Mouse (Mus musculus): ENCODE measurements around the gene D7Ertd443e. TPM values are rescaled to one million over a fixed set of nuclear protein-coding genes. Genes with fewer than 3 reads are reported as not detected.

D7Ertd443e gene
- total RNA-seq, 2 experiments from 2014 or later = 0.30 to 0.93 TPM

DNA sequence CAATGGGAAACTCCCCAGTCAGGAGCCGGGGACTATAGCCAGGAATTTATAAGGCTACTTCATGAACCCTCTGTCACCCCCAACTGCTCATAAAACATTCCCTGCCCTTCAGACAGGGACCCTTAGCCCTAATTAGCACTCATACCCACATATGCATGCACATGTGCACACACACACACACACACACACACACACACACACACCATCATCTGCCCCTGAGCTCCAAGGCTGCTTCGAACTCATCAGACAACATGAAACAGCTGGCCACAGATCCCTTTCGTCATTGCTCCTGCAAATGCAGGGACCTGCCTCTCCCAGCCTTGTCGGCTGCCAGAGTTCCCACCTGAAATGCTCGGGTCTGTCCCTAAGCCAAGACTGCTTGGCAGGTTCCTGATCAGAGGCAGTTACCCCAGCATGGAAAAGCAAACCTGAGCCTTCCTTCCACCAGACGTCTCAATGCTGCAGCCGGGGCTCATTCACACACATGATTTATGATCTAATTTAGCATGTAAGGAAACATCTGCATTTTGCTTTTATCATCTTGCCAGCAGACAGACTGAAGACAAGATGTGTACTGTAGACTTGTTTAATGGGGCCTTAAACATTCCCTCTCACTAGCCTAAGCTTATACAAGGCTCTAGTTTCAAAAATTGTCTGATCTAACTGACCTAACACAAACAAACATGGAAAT, 95.7 kb downstream of the D7Ertd443e start:
- intact Hi-C loops (cut with DNase I) = no loop called here
- DNase-seq = no peak

DNA sequence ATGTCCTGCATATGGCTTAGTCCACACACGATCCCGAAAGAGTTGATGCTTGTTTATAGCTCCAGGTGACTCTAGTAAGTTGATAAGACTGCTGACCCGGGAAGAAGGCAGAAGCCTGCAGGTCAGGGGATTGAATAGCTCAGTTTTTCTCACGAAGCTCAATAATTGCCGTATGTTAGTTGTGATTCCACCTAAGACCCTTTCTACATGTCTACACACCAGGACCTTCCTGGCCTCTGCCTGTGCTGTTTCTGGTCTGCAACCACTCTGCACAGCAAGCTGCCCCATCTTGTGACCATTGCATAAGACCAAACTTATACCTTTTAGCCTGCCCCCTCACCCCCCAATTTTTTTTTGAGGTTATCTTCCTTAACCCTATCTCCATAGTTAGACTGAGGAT, 96.3 kb downstream of the D7Ertd443e start:
- intact Hi-C loops (cut with DNase I) = no loop called here
- DNase-seq = no peak

DNA sequence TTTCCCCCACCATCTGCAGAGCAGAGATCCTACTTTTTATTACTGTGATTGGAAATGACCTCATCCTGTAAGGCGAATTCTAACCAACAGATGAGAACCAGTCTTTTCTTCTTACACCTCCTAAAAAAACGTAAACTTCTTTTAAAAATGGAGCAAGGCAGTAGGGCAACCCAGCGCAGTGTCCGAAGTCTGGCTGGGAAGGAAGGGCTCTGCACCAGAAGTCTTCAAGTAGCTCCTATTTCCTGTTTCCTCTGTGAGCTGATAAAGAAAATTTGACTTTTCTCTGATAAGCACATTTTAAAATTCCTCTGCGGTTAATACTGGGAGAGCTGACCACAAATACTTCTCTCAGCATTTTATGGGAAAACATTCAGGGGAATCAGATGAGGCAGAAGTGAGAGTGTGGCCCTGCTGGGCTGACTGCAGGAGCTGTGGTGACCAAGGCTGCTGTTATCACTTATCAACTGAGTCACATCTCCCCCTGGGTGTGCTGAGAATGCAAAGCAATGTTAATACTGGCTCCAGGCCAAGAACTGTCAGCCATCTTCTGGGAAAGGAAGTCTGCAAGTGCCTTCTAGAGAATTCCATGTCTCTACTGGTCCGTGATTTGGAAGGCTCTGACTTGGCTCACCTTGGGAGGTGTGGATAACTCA, 97.8 kb downstream of the D7Ertd443e start:
- intact Hi-C loops (cut with DNase I) = no loop called here
- DNase-seq = no peak

DNA sequence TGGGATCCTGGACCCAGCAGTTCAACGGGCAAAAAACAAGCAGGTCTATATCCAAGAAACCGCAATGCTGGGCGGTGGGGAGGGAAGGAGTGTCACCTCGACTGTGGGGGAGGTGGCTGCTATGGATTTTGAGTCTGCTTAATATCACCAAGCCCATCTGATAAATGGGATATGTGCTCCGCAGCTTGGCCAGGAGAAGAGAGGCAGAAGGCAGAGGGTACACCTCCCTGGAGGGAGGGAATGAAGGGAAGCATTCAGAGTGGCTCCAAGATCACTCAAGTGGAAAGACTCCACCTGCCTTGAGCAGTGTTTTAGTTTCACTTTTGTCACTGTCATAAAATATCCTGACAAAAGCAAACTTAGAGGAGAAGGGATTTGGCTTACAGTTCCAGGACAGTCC, 112.5 kb downstream of the D7Ertd443e start:
- no peak for DNase-seq
- intact Hi-C loops (cut with DNase I) = no loop called here

DNA sequence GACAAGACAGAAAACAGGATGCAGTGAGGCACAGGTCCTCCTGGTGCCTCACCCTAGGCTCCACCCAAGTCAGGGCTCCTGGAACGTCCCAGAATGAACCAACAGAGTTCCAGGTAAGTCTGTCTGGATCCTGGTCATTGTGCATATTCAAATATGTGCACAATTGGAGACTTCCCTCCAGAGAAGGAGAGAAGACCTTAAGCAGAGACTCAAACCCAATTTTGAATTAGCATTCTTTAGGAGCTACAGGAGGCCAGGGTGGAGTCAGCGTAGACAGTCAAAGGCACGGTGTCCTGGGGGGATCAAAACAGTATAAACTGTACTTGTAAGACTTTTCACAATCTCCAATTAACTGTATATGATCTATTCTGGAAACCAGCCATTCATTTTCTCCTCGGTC, 113.0 kb downstream of the D7Ertd443e start:
- intact Hi-C loops (cut with DNase I) = no loop called here
- DNase-seq = no peak

DNA sequence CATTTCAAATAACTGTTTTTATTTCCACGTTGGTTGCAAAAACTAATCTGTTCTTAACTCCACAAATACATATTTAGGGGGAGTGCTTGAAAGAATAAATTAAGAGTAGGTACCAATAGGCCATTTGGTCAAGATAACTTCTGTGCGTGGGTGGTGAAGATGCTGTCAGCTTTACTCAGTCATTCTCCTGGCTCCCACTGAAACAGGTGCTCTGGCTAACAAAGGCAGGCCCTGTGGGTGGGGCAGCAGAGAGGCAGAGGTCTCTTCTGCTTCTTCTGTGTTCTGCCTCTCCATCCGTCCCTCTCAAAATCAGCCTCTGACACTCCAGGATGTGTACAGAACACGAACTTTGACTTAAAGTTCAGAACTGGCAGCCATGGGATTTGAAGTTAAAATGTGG, 119.7 kb downstream of the D7Ertd443e start:
- DNase-seq = no peak
- intact Hi-C loops (cut with DNase I) = no loop called here

DNA sequence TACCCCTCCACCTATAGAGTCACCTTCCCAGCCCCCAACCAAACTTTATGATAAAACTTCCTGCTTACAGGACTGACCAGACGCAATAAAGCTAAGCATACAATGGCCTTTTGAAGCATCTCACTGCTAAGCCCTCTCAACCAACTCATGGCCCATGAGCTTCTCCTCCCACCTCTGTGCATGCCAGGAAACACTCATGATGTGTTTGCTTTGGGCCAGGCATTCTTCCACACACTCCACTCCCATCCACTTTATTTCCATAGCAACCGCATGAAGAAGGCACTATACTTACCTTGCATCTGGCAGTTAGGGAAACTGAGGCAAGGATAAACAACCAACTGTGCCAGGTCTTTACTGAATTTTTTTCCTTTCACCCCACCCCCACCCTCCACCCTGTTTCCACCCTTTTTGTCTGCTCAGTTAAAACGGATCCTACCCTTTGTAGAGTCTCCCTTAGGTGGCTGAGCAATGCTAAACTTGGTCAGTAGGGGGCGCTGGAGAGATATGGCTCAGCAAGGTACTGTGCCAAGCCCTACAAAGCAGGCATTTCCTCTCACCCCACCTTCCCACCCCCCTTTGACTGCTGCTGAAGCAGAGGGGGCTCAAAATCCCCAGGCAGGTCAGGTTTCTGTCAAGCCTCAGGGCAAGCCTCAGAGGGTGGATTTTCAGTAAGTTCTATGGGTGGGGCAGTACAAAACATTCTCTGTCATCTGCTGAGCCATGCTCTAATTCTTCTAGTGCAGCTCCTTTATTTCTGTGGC, 122.1 kb downstream of the D7Ertd443e start:
- intact Hi-C loops (cut with DNase I) = no loop called here
- DNase-seq = peak; percentile 69

DNA sequence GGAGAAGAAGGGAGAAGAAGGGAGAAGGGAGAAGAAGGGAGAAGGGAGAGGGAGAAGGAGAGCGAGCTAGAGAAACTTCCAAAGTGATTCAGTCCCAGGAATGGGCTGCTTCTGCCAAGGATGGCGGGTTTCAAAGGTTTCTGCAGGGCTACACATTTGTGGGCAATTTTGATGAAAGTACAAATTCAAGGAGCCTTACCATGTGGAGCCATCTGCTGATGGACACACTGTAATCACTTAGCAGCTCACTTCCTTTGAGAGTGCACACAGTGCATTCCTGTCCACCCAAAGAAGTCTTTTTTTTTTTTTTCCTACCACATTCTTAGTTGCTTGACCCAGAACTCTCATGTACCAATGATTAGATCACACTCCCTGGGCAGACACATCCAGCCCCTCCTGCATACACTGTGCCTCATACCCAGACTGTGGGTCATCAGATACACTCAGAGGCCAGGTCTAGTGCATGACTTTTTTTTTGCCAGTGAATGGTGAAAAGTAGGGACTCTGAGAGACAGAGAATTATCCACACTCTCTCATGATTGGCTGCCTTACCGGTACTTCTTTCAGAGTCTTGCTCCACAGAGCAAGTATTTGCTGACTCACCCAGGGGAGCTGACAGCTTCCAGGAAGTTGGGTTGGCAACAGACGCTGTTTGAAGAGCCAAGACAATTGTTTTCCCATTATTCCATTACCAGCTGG, 124.3 kb downstream of the D7Ertd443e start:
- peak; percentile 11 for DNase-seq
- intact Hi-C loops (cut with DNase I) = no loop called here

DNA sequence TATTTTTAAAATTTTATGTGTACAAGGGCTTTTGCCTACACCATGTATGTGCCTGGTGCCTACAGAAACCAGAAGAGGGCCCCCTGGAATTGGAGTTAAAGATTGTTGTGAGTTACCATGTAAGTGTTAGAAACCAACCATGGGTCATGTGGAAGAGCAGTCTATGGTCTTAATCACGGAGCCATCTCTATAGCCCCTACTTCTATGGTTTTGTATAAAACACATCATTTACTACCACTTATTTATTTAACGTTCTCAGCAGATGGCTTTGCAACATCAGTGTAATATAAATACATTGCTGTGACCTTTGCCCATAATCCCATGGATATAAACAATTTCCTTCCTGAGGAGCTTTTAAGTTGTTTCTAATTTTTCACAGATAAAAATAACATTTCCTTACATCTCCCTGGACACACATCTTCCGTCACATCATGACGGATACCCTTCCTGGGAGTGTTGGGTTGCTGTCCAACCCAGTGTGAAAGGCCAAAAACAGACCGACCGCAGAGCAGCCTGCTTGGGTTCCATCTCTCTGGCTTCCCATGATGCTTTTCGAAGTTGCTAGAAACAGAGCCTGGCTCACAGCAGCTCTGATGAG, 135.1 kb downstream of the D7Ertd443e start:
- intact Hi-C loops (cut with DNase I) = no loop called here
- DNase-seq = no peak

DNA sequence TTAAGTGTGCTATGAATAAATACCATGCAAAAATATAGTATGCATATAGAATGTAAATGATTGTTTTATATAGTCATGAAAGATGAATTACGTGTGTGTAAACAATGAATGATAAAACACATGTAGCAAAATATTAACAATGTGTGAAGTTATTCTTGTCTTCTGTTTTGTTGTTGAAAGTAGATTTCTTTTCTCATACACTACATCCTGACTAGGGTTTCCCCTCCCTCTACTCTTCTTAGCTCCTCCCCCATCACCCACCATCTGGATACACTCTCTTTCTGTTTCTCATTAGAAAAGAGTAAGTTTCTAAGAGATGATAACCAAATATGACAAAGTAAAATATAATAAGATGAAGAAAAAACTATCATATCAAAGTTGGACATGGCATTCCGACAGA, 137.4 kb downstream of the D7Ertd443e start:
- intact Hi-C loops (cut with DNase I) = no loop called here

DNA sequence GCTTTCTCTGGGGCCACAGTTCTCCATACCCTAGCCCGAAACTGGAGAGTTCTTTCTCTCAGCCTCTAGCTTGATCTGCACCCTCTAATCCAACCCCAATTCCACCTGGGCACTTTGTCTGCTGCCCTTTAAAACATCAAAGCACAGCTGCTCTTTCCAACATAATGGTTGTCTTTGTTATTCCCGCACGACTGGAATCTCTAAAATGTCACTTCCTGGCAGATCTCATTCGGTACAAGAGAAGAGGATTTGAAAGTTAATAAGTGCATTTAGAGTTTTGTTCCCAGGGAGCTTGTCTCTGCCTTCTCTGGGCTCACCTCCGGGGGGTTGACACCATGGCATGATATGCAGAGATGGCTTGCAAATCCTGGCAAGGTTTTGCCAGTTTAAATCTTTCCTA, 138.8 kb downstream of the D7Ertd443e start:
- intact Hi-C loops (cut with DNase I) = no loop called here
- no peak for DNase-seq

More for the DNA sequence above, 137.4 kb downstream of the D7Ertd443e start:
- no peak for DNase-seq

DNA sequence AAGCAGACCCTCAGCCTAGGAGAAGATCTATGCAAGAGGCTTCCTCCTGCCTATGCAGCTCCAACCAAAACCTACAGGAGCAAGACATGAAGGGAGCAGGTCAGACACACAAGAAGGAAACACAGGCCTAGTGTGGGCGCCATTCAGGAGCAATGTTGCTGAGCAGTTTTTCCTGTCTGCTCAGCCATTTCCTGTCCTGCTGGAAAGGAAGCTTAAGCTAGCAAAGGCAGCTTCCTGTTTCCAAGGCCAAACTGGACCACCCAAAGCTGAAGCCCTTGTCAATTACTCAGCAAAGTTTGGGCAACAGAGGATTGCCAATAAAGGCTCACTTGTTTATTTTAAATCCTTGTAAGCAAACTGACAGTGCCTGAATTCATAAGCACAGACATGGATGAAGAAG, 142.7 kb downstream of the D7Ertd443e start:
- intact Hi-C loops (cut with DNase I) = no loop called here
- DNase-seq = no peak

DNA sequence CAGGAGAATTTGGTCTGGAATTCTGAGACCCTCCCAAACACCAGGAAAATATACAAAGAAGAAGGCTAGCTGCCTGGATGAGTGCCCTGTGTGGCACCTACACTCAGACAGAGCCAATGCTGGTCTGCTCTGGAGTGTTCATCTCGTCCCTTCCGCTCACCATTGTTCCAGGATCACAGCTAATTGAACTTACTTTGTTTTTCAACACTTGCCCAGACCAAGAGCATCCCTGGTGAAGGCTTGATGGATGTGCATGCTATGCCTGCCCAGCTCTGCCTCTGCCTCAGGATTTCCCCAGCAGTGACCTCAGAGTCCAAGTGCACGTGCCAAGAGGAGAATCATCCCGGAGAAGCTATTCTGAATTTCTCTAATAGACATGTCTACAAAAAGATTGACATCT, 144.2 kb downstream of the D7Ertd443e start:
- no peak for DNase-seq
- intact Hi-C loops (cut with DNase I) = no loop called here

DNA sequence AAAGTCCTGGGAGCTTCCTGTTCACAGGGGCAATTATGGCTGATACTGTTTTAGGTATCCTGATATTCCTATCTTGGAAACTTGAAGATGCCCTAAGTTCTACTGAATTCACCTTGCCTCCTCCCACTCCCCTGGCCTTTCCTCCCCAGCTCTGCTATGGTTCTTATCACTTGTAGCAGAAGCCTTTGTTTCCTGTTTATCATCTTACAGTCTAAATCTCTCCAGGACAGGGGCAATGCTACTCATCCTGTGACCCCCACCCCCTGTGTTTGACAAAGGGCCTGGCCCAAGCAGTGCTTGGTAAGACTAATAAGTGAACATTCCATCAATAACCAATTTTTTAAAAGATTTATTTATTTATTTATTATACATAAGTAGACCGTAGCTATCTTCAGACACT, 144.9 kb downstream of the D7Ertd443e start:
- intact Hi-C loops (cut with DNase I) = no loop called here
- no peak for DNase-seq

DNA sequence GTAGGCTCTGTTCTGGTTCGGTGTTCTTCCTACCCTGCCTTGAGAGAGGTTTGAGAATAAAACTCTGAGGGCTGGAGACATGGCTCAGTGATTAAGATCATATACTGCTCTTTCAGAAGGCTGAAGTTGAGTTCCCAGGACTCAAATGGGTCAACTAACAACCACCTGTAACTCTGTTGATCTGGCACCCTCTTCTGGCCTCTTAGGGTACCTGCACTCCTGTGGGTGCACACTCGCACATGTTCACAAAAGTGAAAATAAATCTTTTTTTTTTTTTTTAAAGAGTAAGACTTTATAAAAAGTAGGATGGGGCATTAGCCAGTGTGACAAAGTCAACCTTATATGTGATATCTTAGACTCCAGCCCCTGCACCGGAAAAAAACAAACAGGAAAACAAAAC, 146.6 kb downstream of the D7Ertd443e start:
- no peak for DNase-seq
- intact Hi-C loops (cut with DNase I) = no loop called here

DNA sequence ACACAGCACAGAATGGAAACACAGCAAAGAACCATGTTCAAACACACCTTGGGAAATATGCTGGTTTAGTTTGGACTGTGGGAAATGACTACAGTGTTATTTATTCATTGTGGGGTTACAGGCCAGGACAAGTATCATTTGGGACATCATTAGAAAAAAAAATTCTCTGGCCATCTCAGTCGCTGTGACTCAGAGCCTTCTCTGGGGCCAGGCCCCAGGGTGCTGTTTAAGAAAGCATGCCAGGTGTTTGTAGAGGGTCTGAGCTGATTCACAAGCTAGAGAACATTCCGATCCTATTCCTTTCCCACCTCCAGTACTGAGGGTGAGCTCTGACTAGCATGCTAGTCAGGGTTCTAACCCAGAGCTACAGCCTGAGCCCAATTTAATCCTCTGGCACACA, 148.1 kb downstream of the D7Ertd443e start:
- intact Hi-C loops (cut with DNase I) = no loop called here
- no peak for DNase-seq

DNA sequence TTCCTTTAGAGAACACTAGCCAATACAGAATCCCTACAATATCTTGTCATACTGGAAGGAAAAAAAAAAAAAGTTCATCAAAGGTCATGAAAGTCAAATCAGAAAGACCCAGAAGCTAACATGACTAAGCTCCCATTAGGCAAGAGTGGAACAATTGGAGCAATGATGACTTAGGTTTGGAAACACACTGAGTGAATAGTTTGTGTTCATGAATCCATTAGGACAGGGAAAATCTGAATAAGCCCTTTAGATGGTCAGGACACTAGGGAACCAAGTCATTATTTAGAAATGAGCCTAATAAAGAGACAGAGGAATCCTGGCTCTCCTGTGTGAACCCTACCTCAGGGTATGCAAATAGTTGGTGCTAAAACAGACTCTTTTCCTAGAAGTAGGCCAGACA, 148.7 kb downstream of the D7Ertd443e start:
- no peak for DNase-seq
- intact Hi-C loops (cut with DNase I) = no loop called here

DNA sequence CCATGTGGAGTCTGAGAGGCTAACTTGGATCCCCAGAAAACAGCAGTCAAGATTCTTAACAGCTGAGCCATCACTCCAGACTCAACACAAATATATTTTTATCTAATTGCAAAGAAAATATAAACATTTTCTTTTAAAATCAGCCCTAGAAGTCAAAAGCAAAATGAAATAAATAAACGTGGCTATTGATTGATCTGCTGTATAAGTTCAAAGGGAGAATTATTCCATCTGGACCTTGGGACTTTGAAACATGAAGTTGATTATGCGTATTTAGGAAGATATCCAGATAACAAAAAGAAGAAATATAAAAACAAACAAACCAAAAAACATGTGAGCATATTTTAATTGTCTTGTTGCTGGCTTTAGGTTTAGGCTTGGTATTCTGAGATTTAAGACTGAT, 149.9 kb downstream of the D7Ertd443e start:
- DNase-seq = no peak
- intact Hi-C loops (cut with DNase I) = no loop called here

DNA sequence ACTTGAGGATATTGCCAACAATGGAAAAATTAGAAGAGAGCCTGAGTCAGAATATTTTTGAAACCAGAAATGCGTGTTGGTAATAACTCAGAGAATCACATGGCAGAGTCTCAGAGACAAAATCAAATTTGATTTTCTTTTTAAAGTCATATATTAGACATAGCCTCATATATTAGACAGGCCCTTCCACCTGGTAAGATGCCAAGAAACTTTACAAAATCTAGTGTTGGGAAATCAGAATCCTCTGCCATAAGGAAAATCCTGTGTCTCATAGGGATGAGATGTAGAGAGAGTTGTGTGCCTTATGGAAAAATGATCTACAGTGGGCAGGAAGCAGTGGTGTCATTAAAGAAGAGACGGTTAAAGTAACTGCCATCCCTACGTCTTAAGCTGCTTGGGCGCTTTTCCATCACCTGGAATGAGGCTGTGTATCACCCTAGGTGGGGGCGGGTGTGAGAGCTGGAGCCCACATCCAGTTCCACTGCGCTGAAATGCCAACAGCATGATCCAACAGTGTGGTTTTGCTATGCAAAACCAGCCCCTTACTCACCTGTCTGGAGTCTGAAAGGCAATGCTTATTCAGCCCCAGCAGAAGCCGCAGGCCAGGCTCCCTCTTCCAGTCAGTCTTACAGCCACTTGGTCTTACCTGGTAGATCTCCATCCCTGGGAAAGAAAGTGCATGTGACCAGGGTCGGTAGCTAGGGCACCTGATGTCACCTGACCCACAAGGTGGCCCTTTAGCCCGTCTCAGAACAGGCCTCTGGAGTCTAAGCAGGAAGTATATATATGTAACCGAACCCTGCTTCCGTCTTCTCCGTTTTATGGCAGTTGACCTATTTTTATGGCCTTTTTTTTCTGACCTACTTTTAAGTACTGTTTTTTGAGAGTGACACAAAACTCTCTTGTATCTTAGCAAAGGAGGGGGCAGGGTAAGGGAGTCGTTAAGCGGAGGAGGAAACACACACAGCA, 153.8 kb downstream of the D7Ertd443e start, which contains the start of gene Adam12:
Adam12 (minus strand) TSS at position 769 of the 969 bp plus-strand sequence.
- DNase-seq = no peak
- intact Hi-C loops (cut with DNase I) = no loop called here

DNA sequence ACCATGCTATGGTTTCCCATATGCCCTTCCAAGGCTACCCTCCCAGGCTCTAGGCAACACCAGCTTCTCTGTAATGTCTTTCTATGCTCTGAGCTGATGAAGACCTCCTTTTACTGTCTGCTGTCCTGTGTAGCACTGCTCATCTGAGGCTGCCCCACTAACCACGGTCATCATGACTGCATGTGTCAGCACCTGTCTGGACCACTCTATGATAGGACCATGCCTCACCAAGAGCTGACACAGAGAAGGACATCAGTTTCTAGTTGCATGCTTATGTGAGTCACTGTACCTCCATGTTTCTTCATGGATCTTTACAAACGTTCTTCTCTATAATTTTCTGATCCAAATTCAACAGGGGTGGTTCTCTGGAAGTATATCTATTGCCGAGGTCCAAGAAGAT, 154.8 kb downstream of the D7Ertd443e start:
- intact Hi-C loops (cut with DNase I) = no loop called here
- DNase-seq = no peak
